ENCODE assay signal across 24 mouse cellular contexts in the genomic region with DNA sequence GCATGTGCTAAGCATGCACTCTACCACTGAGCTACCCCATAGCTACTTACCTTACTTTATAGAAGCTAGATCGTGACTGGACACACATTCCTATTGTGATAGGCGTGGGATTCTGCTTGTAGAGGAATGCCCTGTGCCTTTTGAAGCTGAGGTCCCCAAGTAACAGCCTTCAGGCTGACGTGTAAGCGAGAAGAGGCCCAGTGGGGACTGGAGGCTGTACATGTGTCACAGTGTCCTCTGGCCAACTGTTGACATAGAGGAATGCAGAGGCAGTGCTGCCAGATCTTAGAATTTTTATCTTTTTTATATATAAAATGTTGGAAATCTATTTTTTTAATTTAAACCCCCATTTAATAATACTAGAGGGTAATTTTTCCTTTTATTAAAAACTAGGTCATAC. TPM values are rescaled to one million over a fixed set of nuclear protein-coding genes. Genes with fewer than 3 reads are reported as not detected.
DNase-seq lines count a peak whose midpoint lies in the region; ATAC-seq and TF ChIP-seq lines count a peak whose summit lies in the region.
"Had no signal": no experiment of that assay in that cellular context is flagged by ENCODE, and none has a peak within 500 bp of the region (broad histone marks: within the 10 kb centered on the region; RNA-seq: fewer than 3 reads in every experiment).

No protein-coding gene starts in this region.

- peaks cover 41% of the 10 kb centered on the region for H3K36me3 ChIP-seq in heart, embryonic 12.5 days
- peaks cover 17% of the 10 kb centered on the region for H3K36me3 ChIP-seq in heart, embryonic 15.5 days

- no peaks in the 10 kb centered on the region for H3K27me3 ChIP-seq in heart, embryonic 12.5 days (replicated peaks)
- H3K27me3 ChIP-seq in heart, embryonic 15.5 days: no peaks in the 10 kb centered on the region
- H3K27me3 ChIP-seq: embryonic facial prominence, embryonic 12.5 days; embryonic facial prominence, embryonic 15.5 days; hindbrain, embryonic 12.5 days; hindbrain, embryonic 15.5 days had no signal

- intact Hi-C loops in gastrocnemius, adult 2 months (cut with DNase I): no loop called here
- intact Hi-C loops in gastrocnemius, postnatal 14 days (cut with DNase I; ENCODE audit: low total_unique reads): no loop called here

- H3K4me1 ChIP-seq in heart, embryonic 12.5 days (replicated peaks): peaks cover 7% of the 10 kb centered on the region; the same call in 1 of the 2 replicates
- 0 out of 2 replicates have a peak, but pooled peaks cover 4% of the 10 kb centered on the region for H3K4me1 ChIP-seq in heart, embryonic 15.5 days (replicated peaks)
- H3K4me1 ChIP-seq: embryonic facial prominence, embryonic 12.5 days; embryonic facial prominence, embryonic 15.5 days; hindbrain, embryonic 12.5 days; hindbrain, embryonic 15.5 days had no signal

- no peak for DNase-seq in gastrocnemius, adult 2 months
- no peak for DNase-seq in gastrocnemius, postnatal 14 days
- DNase-seq in heart, postnatal 4 days: no peak
- no peak for DNase-seq in heart, adult 11 months
- DNase-seq in adipocyte (ENCODE audit: low spot score): peak; percentile 40
- DNase-seq in spleen, adult 18-20 months: no peak
- DNase-seq: adrenal gland, postnatal 10 days; adrenal gland, postnatal 36 days; cerebellum, adult 11 months; cerebellum, adult 2 months; cerebellum, adult 9-11 months; cerebellum, postnatal 25 days; forebrain, postnatal 0 days; gastrocnemius, postnatal 36 days; kidney, adult 2 months had no signal

- H3K27ac ChIP-seq in gastrocnemius, adult 2 months: peak overlapping the region; percentile 84
- H3K27ac ChIP-seq in heart, embryonic 12.5 days (ENCODE audit: poor library complexity, severe bottlenecking): peak overlapping the region; percentile 71
- peak overlapping the region; percentile 72 for H3K27ac ChIP-seq in heart, embryonic 15.5 days
- H3K27ac ChIP-seq: embryonic facial prominence, embryonic 12.5 days; embryonic facial prominence, embryonic 15.5 days; hindbrain, embryonic 12.5 days; hindbrain, embryonic 15.5 days had no signal

- no peak overlapping the region for H3K9ac ChIP-seq in heart, embryonic 12.5 days
- H3K9ac ChIP-seq in heart, embryonic 15.5 days: no peak overlapping the region
- H3K9ac ChIP-seq: embryonic facial prominence, embryonic 12.5 days; embryonic facial prominence, embryonic 15.5 days; forebrain, postnatal 0 days; hindbrain, embryonic 12.5 days; hindbrain, embryonic 15.5 days had no signal

- ATAC-seq in heart, embryonic 12.5 days (ENCODE audit: insufficient number of reproducible peaks, low FRiP score): 0 out of 2 replicates have a peak, but pooled peaks have one; percentile 25
- peak; percentile 79 for ATAC-seq in heart, embryonic 15.5 days (replicated peaks; ENCODE audit: insufficient number of reproducible peaks, insufficient read depth, low FRiP score, low read depth)
- ATAC-seq: activated CD4-positive, CD25-positive, alpha-beta regulatory T cell, adult 4 months; forebrain, embryonic 14.5 days; forebrain, postnatal 0 days; intestine, postnatal 0 days had no signal

- no peaks in the 10 kb centered on the region for H3K9me3 ChIP-seq in heart, embryonic 12.5 days (replicated peaks)
- no peaks in the 10 kb centered on the region for H3K9me3 ChIP-seq in heart, embryonic 15.5 days (replicated peaks)
- H3K9me3 ChIP-seq: embryonic facial prominence, embryonic 12.5 days; embryonic facial prominence, embryonic 15.5 days; hindbrain, embryonic 12.5 days; hindbrain, embryonic 15.5 days had no signal

- no peak for TF ChIP-seq CTCF in gastrocnemius, adult 2 months (IDR thresholded peaks at IDR 0.05)

- WGBS in heart, embryonic 12.5 days: 55% methylated on average over 4 of the region's 4 CpGs
- 43% methylated on average over 4 of the region's 4 CpGs for WGBS in heart, embryonic 15.5 days

- no peak overlapping the region for H3K4me3 ChIP-seq in gastrocnemius, adult 2 months
- H3K4me3 ChIP-seq in heart, embryonic 12.5 days: no peak overlapping the region
- no peak overlapping the region for H3K4me3 ChIP-seq in heart, embryonic 15.5 days
- H3K4me3 ChIP-seq: embryonic facial prominence, embryonic 12.5 days; embryonic facial prominence, embryonic 15.5 days; hindbrain, embryonic 12.5 days; hindbrain, embryonic 15.5 days had no signal

- 0 out of 2 replicates have a peak overlapping the region, but pooled peaks have one; percentile 10 for H3K4me2 ChIP-seq in heart, embryonic 12.5 days
- H3K4me2 ChIP-seq in heart, embryonic 15.5 days: no peak overlapping the region
- H3K4me2 ChIP-seq: embryonic facial prominence, embryonic 12.5 days; embryonic facial prominence, embryonic 15.5 days; hindbrain, embryonic 12.5 days; hindbrain, embryonic 15.5 days had no signal

RNA-seq across cellular contexts. Expression of gene Bcorl1, which starts 58.8 kb away (rescaled TPM):
- total RNA-seq in gastrocnemius, adult 2 months (2021): 1 to 10 TPM; 6.7 to 7.0 TPM
- 1 to 10 TPM; 5.5 to 8.4 TPM for total RNA-seq in gastrocnemius, postnatal 14 days (2021)
- polyA plus RNA-seq in heart, embryonic 12.5 days (2016; fragmentation: Nextera tagmentation; extraction: Ambion mirVana): 4.6 and 5.9 TPM in 2 replicates
- 10 to 100 TPM; 10.2 to 11.4 TPM for total RNA-seq in heart, postnatal 4 days (2021)
- polyA plus RNA-seq in heart, embryonic 15.5 days (2015; fragmentation: Nextera tagmentation; extraction: Ambion mirVana): 3.1 and 4.2 TPM in 2 replicates
